Mouse (Mus musculus) erythroblast, embryonic 14.5 days (primary cell): ENCODE data around the gene Mrps18b. TPM values are rescaled to one million over a fixed set of nuclear protein-coding genes. Genes with fewer than 3 reads are reported as not detected.
A peak's percentile ranks its signal among the peaks of the same experiment; 100 is the strongest.

ENCODE experiments used
- H3K27me3 ChIP-seq: 2 replicates; pipeline ENCODE4 v1.6.1; 2012; ENCODE audit warnings: inconsistent platforms; ENCODE audit not compliant: control insufficient read depth
- H3K36me3 ChIP-seq: 2 replicates; pipeline ENCODE4 v1.6.1; 2012; ENCODE audit warnings: mild to moderate bottlenecking, inconsistent platforms; ENCODE audit not compliant: control insufficient read depth
- H3K4me1 ChIP-seq: 2 replicates; pipeline ENCODE4 v1.6.1; 2012; ENCODE audit warnings: inconsistent platforms; ENCODE audit not compliant: control insufficient read depth
- H3K4me3 ChIP-seq: replicated peaks from 2 replicates; pipeline ENCODE3; 2012; ENCODE audit warnings: moderate library complexity, mild to moderate bottlenecking, inconsistent platforms
- H3K9me3 ChIP-seq: 2 replicates; pipeline ENCODE4 v1.6.1; 2012; ENCODE audit warnings: low read length, inconsistent platforms, mixed read lengths; ENCODE audit not compliant: control insufficient read depth
- GATA1 ChIP-seq: IDR thresholded peaks from 2 replicates; pipeline ENCODE4 v1.6.1; 2012; ENCODE audit warnings: low read length, inconsistent platforms, mixed read lengths
- TAL1 ChIP-seq: IDR thresholded peaks from 3 replicates; pipeline ENCODE4 v1.6.1; 2012; ENCODE audit warnings: low read length, inconsistent platforms, mixed read lengths
- polyA plus RNA-seq: library from polyadenylated mRNA; stranded (reverse); fragments of >175 nt; gene quantifications from 2 replicates; pipeline ENCODE4 v1.2.3, GENCODE M21; 2012

The Mrps18b gene
- polyA plus RNA-seq, 1 experiment: 0.85 TPM

DNA sequence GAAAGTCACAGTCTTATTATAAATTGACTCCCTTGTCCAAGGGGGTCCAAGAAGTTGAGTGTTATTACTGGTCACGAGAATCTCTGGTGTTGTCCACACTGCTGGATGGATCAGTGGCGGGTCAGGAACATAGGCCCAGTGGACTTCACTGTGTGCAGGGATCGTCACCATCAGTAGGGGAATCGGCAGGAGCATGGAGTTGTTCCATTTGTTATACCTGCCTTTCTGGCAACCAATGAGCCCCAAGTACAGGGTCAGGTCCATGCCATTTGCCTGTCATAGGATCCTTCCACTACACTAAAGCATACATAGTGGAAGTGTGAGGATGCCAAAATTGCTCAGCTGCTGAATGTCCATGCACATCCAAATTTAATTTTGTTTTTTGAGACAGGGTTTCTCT is 16.4 kb upstream of the Mrps18b start:
- TF ChIP-seq TAL1: no peak
- TF ChIP-seq GATA1: no peak
- Histone ChIP-seq H3K27me3 (no peaks in the 10 kb centered on the region; the same call in 1 of the 2 replicates), H3K36me3 (peaks cover 45% of the 10 kb centered on the region)

DNA sequence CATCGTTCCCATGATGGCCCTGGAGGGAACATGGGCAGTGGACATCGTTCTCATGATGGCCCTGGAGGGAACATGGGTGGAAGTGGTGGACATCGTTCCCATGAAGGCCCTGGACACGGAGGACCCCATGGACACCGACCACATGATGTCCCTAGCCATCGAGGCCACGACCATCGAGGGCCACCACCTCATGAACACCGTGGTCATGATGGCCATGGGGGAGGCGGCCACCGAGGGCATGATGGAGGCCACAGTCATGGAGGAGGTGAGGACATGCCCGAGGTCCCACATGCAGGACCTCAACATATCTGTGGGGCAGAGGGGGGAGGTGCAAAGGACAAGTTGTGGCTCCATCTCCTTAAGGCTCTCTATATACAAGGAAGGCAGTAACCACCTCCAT is 14.4 kb upstream of the Mrps18b start:
- no peak overlapping the region for H3K4me3 ChIP-seq
- TF ChIP-seq GATA1: no peak
- no peak for TF ChIP-seq TAL1
- peaks cover 65% of the 10 kb centered on the region for H3K36me3 ChIP-seq
- no peaks in the 10 kb centered on the region for H3K9me3 ChIP-seq
- peaks cover 35% of the 10 kb centered on the region for H3K4me1 ChIP-seq
- H3K27me3 ChIP-seq: no peaks in the 10 kb centered on the region; the same call in 1 of the 2 replicates

More for the DNA sequence above, 16.4 kb upstream of the Mrps18b start:
- no peak overlapping the region for H3K4me3 ChIP-seq
- H3K4me1 ChIP-seq: peaks cover 17% of the 10 kb centered on the region
- H3K9me3 ChIP-seq: no peaks in the 10 kb centered on the region

DNA sequence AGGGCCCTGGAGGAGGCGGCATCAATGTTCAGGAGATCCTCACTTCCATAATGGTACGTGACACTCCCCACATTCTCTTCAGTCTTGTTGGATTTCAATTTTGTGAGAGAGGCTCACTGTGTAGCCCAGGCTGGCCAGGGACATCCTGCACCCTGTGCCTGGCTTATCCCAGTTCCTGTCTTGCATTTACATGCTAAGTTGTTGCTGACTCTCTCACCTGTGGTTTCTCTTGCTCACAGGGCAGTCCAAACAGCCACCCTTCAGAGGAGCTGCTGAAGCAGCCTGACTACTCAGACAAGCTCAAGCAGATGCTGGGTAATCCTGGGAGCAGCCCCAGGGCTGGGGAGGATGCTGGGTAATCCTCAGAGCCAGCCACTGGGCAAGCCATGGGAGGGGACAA is 13.3 kb upstream of the Mrps18b start:
- peaks cover 76% of the 10 kb centered on the region for H3K36me3 ChIP-seq
- H3K9me3 ChIP-seq: no peaks in the 10 kb centered on the region
- no peak overlapping the region for H3K4me3 ChIP-seq
- H3K4me1 ChIP-seq: peaks cover 46% of the 10 kb centered on the region
- H3K27me3 ChIP-seq: no peaks in the 10 kb centered on the region; the same call in 1 of the 2 replicates
- TF ChIP-seq GATA1 (no peak), TAL1 (no peak)

DNA sequence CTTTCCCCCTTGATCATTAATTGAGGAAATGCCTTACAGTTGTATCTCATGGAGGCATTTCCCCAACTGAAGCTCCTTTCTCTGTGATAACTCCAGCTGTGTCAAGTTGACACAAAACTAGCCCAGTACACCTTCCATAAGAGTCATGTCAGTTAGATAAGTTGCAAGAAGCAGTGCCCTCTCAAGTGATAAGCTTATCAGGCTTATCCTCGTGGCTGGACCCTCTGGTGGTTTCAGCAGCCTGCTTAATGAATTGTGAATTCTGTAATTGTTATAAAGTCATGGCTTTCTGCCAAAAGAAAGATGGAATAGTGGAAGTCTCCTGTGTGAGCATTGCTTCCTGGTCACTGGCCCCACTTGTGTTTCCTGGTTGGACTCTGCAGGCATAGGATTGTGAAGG is 11.3 kb upstream of the Mrps18b start:
- H3K4me3 ChIP-seq: no peak overlapping the region
- no peaks in the 10 kb centered on the region for H3K9me3 ChIP-seq
- TF ChIP-seq TAL1: no peak
- no peak for TF ChIP-seq GATA1
- H3K36me3 ChIP-seq: peaks cover 94% of the 10 kb centered on the region
- H3K4me1 ChIP-seq: peaks cover 59% of the 10 kb centered on the region
- no peaks in the 10 kb centered on the region; the same call in 1 of the 2 replicates for H3K27me3 ChIP-seq

DNA sequence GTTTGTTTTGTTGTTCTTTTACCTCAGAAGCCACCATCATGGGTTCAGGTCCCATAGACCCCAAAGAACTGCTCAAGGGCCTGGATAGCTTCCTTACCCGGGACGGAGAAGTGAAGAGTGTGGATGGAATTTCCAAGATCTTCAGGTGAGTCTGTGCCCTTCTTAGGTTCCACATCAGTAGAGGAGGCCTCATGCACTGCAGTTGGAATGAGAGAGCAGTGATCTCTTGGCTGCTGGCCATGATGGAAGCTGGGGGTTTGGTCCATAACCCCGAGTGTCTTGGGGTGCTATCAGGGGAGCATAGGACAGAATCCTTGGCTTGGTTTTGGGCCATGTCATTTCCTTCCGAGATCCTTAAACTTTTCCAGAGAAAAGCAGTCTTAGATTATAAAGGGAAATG is 7.1 kb upstream of the Mrps18b start:
- Histone ChIP-seq H3K36me3 (peaks cover 88% of the 10 kb centered on the region), H3K4me1 (peaks cover 82% of the 10 kb centered on the region)

DNA sequence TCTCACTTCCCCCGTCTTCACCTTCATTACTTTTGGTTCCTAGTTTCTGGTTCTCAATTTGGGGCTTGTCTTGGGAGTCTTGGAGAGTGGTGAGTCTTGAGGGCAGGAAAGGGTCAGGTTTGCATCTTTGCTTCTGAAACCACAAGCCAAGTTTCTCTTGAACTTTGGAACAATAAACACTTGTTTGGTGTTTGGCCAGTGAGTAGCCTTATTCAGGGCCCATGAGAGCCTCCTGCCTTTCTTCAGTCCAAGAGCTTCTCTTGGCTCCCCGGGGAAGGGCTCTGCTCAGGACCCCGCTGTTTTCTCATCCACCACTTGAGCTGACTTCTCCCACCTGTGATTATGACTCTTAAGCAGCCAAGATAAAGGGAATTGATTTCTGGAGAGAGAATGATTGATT is 6.4 kb upstream of the Mrps18b start:
- Histone ChIP-seq H3K9me3 (no peaks in the 10 kb centered on the region), H3K4me3 (no peak overlapping the region), H3K4me1 (peaks cover 80% of the 10 kb centered on the region), H3K36me3 (peaks cover 87% of the 10 kb centered on the region), H3K27me3 (no peaks in the 10 kb centered on the region)
- TF ChIP-seq GATA1 (no peak), TAL1 (no peak)

More for the DNA sequence above, 7.1 kb upstream of the Mrps18b start:
- TF ChIP-seq TAL1 (no peak), GATA1 (no peak)
- H3K9me3 ChIP-seq: no peaks in the 10 kb centered on the region
- no peak overlapping the region for H3K4me3 ChIP-seq
- H3K27me3 ChIP-seq: no peaks in the 10 kb centered on the region

DNA sequence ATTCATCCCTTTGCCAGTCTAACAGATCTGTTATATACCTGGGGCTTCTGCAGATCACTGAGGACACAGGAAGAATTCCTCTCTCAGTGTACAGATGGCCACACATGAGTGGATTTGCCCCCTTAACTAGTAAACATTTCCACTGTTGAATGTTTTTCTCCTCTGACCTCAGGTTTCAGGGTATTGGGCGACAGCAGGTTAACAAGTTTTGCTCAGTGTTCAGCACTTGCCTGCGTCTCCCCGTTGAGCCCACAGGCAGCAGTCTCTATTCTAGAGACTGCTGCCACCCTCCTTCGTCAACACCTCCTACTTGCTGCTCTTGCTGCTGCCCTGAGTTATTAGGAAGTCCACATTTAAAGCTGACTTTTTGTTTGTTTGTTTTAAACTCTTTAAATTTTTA is 5.5 kb upstream of the Mrps18b start:
- no peak for TF ChIP-seq GATA1
- TF ChIP-seq TAL1: no peak
- H3K4me3 ChIP-seq: no peak overlapping the region
- H3K4me1 ChIP-seq: peaks cover 72% of the 10 kb centered on the region
- H3K36me3 ChIP-seq: peaks cover 86% of the 10 kb centered on the region
- no peaks in the 10 kb centered on the region for H3K9me3 ChIP-seq
- no peaks in the 10 kb centered on the region for H3K27me3 ChIP-seq

DNA sequence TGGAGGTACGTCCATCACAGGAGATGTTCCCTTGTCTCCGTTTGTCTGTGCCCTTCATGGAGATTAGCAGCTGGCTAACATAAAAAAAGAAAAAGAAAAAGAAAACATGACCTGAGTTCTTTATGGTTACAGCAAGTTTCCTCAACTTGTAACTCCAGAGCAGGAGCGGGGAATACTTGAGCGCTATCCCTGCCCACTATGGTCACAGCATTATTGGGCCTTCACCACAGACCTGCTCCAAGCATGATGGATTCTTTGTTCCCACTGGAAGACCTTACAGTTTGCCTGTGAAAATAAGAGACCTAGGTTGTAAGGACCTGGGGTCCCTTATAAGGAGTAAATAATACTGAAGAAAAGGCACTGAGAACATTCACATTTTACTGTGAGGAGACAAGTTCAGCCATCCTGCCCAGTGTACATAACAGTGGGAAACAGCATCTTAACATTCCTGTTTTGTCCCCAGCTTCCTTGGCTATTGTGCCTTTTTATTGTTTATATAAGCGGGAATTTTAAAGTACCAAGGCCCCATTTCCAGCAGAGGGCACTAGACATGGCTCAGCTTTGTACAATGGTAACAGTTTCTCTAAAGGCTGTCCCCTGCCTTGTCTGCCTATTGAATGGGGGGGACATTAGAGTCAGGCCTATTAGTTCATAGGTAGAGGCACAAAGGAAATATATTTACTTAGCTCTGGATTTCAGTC is 4.8 kb upstream of the Mrps18b start:
- H3K4me1 ChIP-seq: peaks cover 66% of the 10 kb centered on the region
- H3K4me3 ChIP-seq: no peak overlapping the region
- no peaks in the 10 kb centered on the region for H3K9me3 ChIP-seq
- no peaks in the 10 kb centered on the region for H3K27me3 ChIP-seq
- TF ChIP-seq GATA1 (no peak), TAL1 (no peak)
- peaks cover 79% of the 10 kb centered on the region for H3K36me3 ChIP-seq

DNA sequence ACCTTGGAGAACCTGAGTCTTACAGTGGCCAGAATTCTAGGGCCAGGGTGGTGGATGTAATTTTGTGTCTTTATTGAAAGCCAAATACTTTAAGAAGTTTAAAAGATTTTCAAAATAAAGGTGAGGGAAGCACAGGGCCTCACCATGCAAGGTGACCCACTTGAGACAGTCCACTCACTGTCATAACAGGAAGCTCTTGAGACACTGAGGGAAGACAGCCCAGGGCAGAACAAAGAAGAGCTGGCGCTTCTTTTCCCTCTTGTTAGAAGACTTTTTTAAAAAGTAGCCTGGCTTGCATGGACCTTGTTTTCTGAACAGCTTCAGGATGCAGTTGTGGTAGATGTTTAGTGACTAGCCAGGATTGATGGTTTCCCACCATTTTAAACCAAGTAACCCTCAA is 4.2 kb upstream of the Mrps18b start:
- TF ChIP-seq GATA1: no peak
- TF ChIP-seq TAL1: no peak
- Histone ChIP-seq H3K36me3 (peaks cover 73% of the 10 kb centered on the region), H3K4me1 (peaks cover 66% of the 10 kb centered on the region), H3K9me3 (no peaks in the 10 kb centered on the region), H3K27me3 (no peaks in the 10 kb centered on the region), H3K4me3 (peak overlapping the region; percentile 73)
